In the genomic region with DNA sequence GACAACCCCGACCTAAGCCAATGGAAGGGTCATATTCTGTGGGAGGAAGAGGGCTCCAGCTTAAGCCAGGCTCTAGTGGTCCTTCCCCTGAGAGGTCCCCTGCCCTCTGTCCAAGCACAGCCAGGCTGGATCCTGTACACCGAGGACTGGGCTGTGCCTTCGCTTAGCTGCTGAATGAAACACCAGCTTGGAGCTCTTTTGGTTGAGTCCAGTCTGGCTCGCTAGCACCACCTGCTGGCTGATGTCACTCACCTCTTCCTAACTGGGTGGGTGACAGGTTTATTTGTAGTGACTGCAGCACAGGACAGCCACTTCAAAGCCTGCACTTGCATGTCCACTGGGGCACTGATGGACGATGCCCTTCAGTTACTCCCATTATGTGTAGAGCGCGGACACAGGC, we compare ENCODE assay signal across 9 mouse cellular contexts. TPM values are rescaled to one million over a fixed set of nuclear protein-coding genes. Genes with fewer than 3 reads are reported as not detected.
DNase-seq lines count a peak whose midpoint lies in the region; ATAC-seq and TF ChIP-seq lines count a peak whose summit lies in the region.
"Had no signal": no experiment of that assay in that cellular context is flagged by ENCODE, and none has a peak within 500 bp of the region (broad histone marks: within the 10 kb centered on the region; RNA-seq: fewer than 3 reads in every experiment).

No protein-coding gene starts in this region.

- H3K27ac ChIP-seq in forebrain, embryonic 10.5 days = no peak overlapping the region
- no peak overlapping the region for H3K27ac ChIP-seq in heart, embryonic 16.5 days (ENCODE audit: low read length)
- no peak overlapping the region for H3K27ac ChIP-seq in liver, embryonic 16.5 days (ENCODE audit: low read length)
- H3K27ac ChIP-seq in olfactory bulb, adult 2 months (ENCODE audit: insufficient read depth, low read depth, low read length) = no peak overlapping the region

- H3K27me3 ChIP-seq in forebrain, embryonic 10.5 days (ENCODE audit: poor library complexity, severe bottlenecking) = no peaks in the 10 kb centered on the region
- no peaks in the 10 kb centered on the region for H3K27me3 ChIP-seq in heart, embryonic 16.5 days (ENCODE audit: control insufficient read depth, insufficient read depth, low read length)
- no peaks in the 10 kb centered on the region for H3K27me3 ChIP-seq in liver, embryonic 16.5 days (ENCODE audit: control insufficient read depth, insufficient read depth, low read depth, low read length)

- no peak overlapping the region for H3K4me3 ChIP-seq in forebrain, embryonic 10.5 days
- no peak overlapping the region for H3K4me3 ChIP-seq in heart, embryonic 16.5 days (ENCODE audit: low read length)
- no peak overlapping the region for H3K4me3 ChIP-seq in liver, embryonic 16.5 days (ENCODE audit: low read depth, low read length)
- no peak overlapping the region for H3K4me3 ChIP-seq in olfactory bulb, adult 2 months (ENCODE audit: insufficient read depth, low read depth, low read length)
- H3K4me3 ChIP-seq: erythroblast, embryonic 14.5 days had no signal

- peaks cover 27% of the 10 kb centered on the region for H3K4me1 ChIP-seq in forebrain, embryonic 10.5 days
- H3K4me1 ChIP-seq in heart, embryonic 16.5 days (ENCODE audit: control insufficient read depth, insufficient read depth, low read length) = peaks cover 3% of the 10 kb centered on the region; the same call in 1 of the 2 replicates
- H3K4me1 ChIP-seq in liver, embryonic 16.5 days (ENCODE audit: control insufficient read depth, low read depth, low read length) = no peaks in the 10 kb centered on the region; the same call in 1 of the 2 replicates
- H3K4me1 ChIP-seq in olfactory bulb, adult 2 months (ENCODE audit: control insufficient read depth, insufficient read depth, low read length) = peaks cover 4% of the 10 kb centered on the region; the same call in 1 of the 2 replicates

- H3K36me3 ChIP-seq in forebrain, embryonic 10.5 days (replicated peaks) = peaks cover 94% of the 10 kb centered on the region
- H3K36me3 ChIP-seq in heart, embryonic 16.5 days (ENCODE audit: control insufficient read depth, insufficient read depth) = peaks cover 35% of the 10 kb centered on the region
- H3K36me3 ChIP-seq in liver, embryonic 16.5 days (ENCODE audit: control insufficient read depth, insufficient read depth) = peaks cover 24% of the 10 kb centered on the region

- DNase-seq in CD8-positive naive resting alpha-beta T cell, adult 2 months (ENCODE audit: low read depth in 2 of 2, low spot score in 2 of 2) = peak; percentile 62 to 70
- peak; percentile 74 for DNase-seq in c-Kit-positive CD71-negative TER-119-negative erythroid progenitor cells, embryonic 14.5 days (ENCODE audit: low read depth)
- peak; percentile 85 for DNase-seq in forebrain, embryonic 10.5 days (ENCODE audit: extremely low spot score, low spot score)
- DNase-seq in kidney, postnatal 36 days = peak; percentile 77 to 95
- DNase-seq in testis, postnatal 10 days (ENCODE audit: low spot score) = peak; percentile 95

- TF ChIP-seq POLR2A in olfactory bulb, adult 2 months (IDR thresholded peaks at IDR 0.05; ENCODE audit: insufficient read depth, low read depth, low read length) = no peak

- H3K4me2 ChIP-seq in heart, embryonic 16.5 days (ENCODE audit: low read depth, low read length) = no peak overlapping the region
- H3K4me2 ChIP-seq in liver, embryonic 16.5 days (ENCODE audit: low read depth, low read length) = no peak overlapping the region

- H3K9me3 ChIP-seq in forebrain, embryonic 10.5 days = no peaks in the 10 kb centered on the region
- no peaks in the 10 kb centered on the region for H3K9me3 ChIP-seq in heart, embryonic 16.5 days (replicated peaks; ENCODE audit: control insufficient read depth, low read length)
- no peaks in the 10 kb centered on the region for H3K9me3 ChIP-seq in liver, embryonic 16.5 days (replicated peaks; ENCODE audit: control insufficient read depth, low read length)

- peak; percentile 60; the same call in 1 of the 2 replicates for TF ChIP-seq CTCF in olfactory bulb, adult 2 months (IDR thresholded peaks at IDR 0.05; ENCODE audit: insufficient read depth, low read depth, low read length)

- ATAC-seq in heart, embryonic 16.5 days (replicated peaks; ENCODE audit: extremely low read depth, insufficient read depth, low FRiP score) = peak; percentile 70
- ATAC-seq in liver, embryonic 16.5 days (ENCODE audit: low read depth) = 0 out of 2 replicates have a peak, but pooled peaks have one; percentile 48

- H3K9ac ChIP-seq in heart, embryonic 16.5 days (ENCODE audit: low read length) = no peak overlapping the region
- no peak overlapping the region for H3K9ac ChIP-seq in liver, embryonic 16.5 days (ENCODE audit: low read depth, low read length)

- 61% methylated on average over 7 of the region's 7 CpGs for WGBS in forebrain, embryonic 10.5 days
- 46% methylated on average over 7 of the region's 7 CpGs for WGBS in heart, embryonic 16.5 days
- WGBS in liver, embryonic 16.5 days (ENCODE audit: insufficient replicate concordance) = 46% methylated on average over 7 of the region's 7 CpGs
- 48% methylated on average over 7 of the region's 7 CpGs for WGBS in olfactory bulb, adult 2 months

RNA-seq across cellular contexts. Expression of gene 1700088E04Rik, which starts 7.5 kb away (rescaled TPM):
- 6.9 and 8.1 TPM in 2 replicates for polyA plus RNA-seq in forebrain, embryonic 10.5 days (2016; fragmentation: Nextera tagmentation; extraction: Ambion mirVana)
- 11.0 and 12.0 TPM in 2 replicates for polyA plus RNA-seq in heart, embryonic 16.5 days (2015; fragmentation: Nextera tagmentation; extraction: Ambion mirVana)
- 0.63 and 0.96 TPM in 2 replicates for polyA plus RNA-seq in liver, embryonic 16.5 days (2015; fragmentation: Nextera tagmentation; extraction: Ambion mirVana)
- not detected in 2 replicates for polyA plus RNA-seq in olfactory bulb, adult 2 months (2012; ENCODE audit: insufficient read depth, insufficient read length, low replicate concordance, missing spikeins)
- polyA plus RNA-seq: erythroblast, embryonic 14.5 days had no signal

RNA-seq across cellular contexts. Expression of gene Polr2f, which starts 7.7 kb away (rescaled TPM):
- polyA plus RNA-seq in forebrain, embryonic 10.5 days (2016; fragmentation: Nextera tagmentation; extraction: Ambion mirVana) = 419 and 440 TPM in 2 replicates
- polyA plus RNA-seq in heart, embryonic 16.5 days (2015; fragmentation: Nextera tagmentation; extraction: Ambion mirVana) = 222 and 262 TPM in 2 replicates
- polyA plus RNA-seq in liver, embryonic 16.5 days (2015; fragmentation: Nextera tagmentation; extraction: Ambion mirVana) = 120 and 121 TPM in 2 replicates
- polyA plus RNA-seq in olfactory bulb, adult 2 months (2012; ENCODE audit: insufficient read depth, insufficient read length, low replicate concordance, missing spikeins) = not detected in 2 replicates

RNA-seq across cellular contexts. Expression of gene Sox10, which starts 16.5 kb away (rescaled TPM):
- 1.2 and 1.3 TPM in 2 replicates for polyA plus RNA-seq in forebrain, embryonic 10.5 days (2016; fragmentation: Nextera tagmentation; extraction: Ambion mirVana)
- 0.39 and 0.59 TPM in 2 replicates for polyA plus RNA-seq in heart, embryonic 16.5 days (2015; fragmentation: Nextera tagmentation; extraction: Ambion mirVana)
- 0.05 and 0.13 TPM in 2 replicates for polyA plus RNA-seq in liver, embryonic 16.5 days (2015; fragmentation: Nextera tagmentation; extraction: Ambion mirVana)
- polyA plus RNA-seq in olfactory bulb, adult 2 months (2012; ENCODE audit: insufficient read depth, insufficient read length, low replicate concordance, missing spikeins) = not detected in 2 replicates
- polyA plus RNA-seq: erythroblast, embryonic 14.5 days had no signal

RNA-seq across cellular contexts. Expression of gene Micall1, which starts 39.8 kb away (rescaled TPM):
- 5.1 and 5.5 TPM in 2 replicates for polyA plus RNA-seq in forebrain, embryonic 10.5 days (2016; fragmentation: Nextera tagmentation; extraction: Ambion mirVana)
- polyA plus RNA-seq in heart, embryonic 16.5 days (2015; fragmentation: Nextera tagmentation; extraction: Ambion mirVana) = 21.1 and 23.2 TPM in 2 replicates
- 0.93 and 1.0 TPM in 2 replicates for polyA plus RNA-seq in liver, embryonic 16.5 days (2015; fragmentation: Nextera tagmentation; extraction: Ambion mirVana)
- polyA plus RNA-seq in olfactory bulb, adult 2 months (2012; ENCODE audit: insufficient read depth, insufficient read length, low replicate concordance, missing spikeins) = 70.4 TPM in 1 of 2 replicates, not detected in the other

Comparison
In these comparisons a context has a peak if more than half of its experiments do, and no peak if none do; other contexts are left out.
1. RNA of gene Polr2f, which starts 7.7 kb away (polyA plus RNA-seq): 419 to 440 TPM in forebrain, embryonic 10.5 days, 222 to 262 TPM in heart, embryonic 16.5 days and 120 to 121 TPM in liver, embryonic 16.5 days; not detected in olfactory bulb, adult 2 months; every median in the first group is over 100 times any median in the second.
2. Peak in every context shown above with its lines, with median percentiles within 50 percentile points of each other: DNase-seq.